Mouse (Mus musculus): Measurements from ENCODE around the gene Hexa.

Hexa gene

GRCm38 (mm10) chr9:59539441-59540137 lies at the start of gene Hexa, which contains the start of gene Tmem202:
TSS of gene Hexa (plus strand) at chr9:59539540.
TSS of gene Tmem202 (minus strand) at chr9:59539847.
- peak; percentile 88 for DNase-seq

GRCm38 (mm10) chr9:59508146-59508545 lies 31.2 kb upstream of the Hexa start:
- no peak for DNase-seq

GRCm38 (mm10) chr9:59512381-59512780 lies 27.0 kb upstream of the Hexa start:
- no peak for DNase-seq

GRCm38 (mm10) chr9:59515069-59515468 lies 24.3 kb upstream of the Hexa start:
- DNase-seq: no peak

GRCm38 (mm10) chr9:59517127-59517526 lies 22.2 kb upstream of the Hexa start:
- DNase-seq: no peak

GRCm38 (mm10) chr9:59518976-59519375 lies 20.4 kb upstream of the Hexa start:
- DNase-seq: peak; percentile 68

GRCm38 (mm10) chr9:59519396-59519795 lies 19.9 kb upstream of the Hexa start:
- no peak for DNase-seq

GRCm38 (mm10) chr9:59522906-59523305 lies 16.4 kb upstream of the Hexa start:
- DNase-seq: no peak

GRCm38 (mm10) chr9:59526727-59527126 lies 12.6 kb upstream of the Hexa start:
- no peak for DNase-seq

GRCm38 (mm10) chr9:59527580-59527979 lies 11.8 kb upstream of the Hexa start:
- DNase-seq: no peak

GRCm38 (mm10) chr9:59528274-59528673 lies 11.1 kb upstream of the Hexa start:
- no peak for DNase-seq

GRCm38 (mm10) chr9:59531645-59532044 lies 7.7 kb upstream of the Hexa start:
- no peak for DNase-seq

- DNase-seq: no peak
These were observed 5.9 kb upstream of the Hexa start for GRCm38 (mm10) chr9:59533422-59533821.

- no peak for DNase-seq
These were observed 5.5 kb upstream of the Hexa start for GRCm38 (mm10) chr9:59533889-59534288.

GRCm38 (mm10) chr9:59537651-59538050 lies 1.7 kb upstream of the Hexa start:
- no peak for DNase-seq

GRCm38 (mm10) chr9:59541617-59542016 lies 2.3 kb downstream of the Hexa start:
- no peak for DNase-seq

- no peak for DNase-seq
These were observed 3.5 kb downstream of the Hexa start for GRCm38 (mm10) chr9:59542766-59543324.

- no peak for DNase-seq
These were observed 5.4 kb downstream of the Hexa start for GRCm38 (mm10) chr9:59544739-59545138.

- DNase-seq: no peak
These were observed 8.5 kb downstream of the Hexa start for GRCm38 (mm10) chr9:59547869-59548268.

- no peak for DNase-seq
These were observed 9.7 kb downstream of the Hexa start for GRCm38 (mm10) chr9:59548961-59549487.

GRCm38 (mm10) chr9:59550077-59550476 lies 10.7 kb downstream of the Hexa start:
- DNase-seq: no peak

GRCm38 (mm10) chr9:59551017-59551416 lies 11.7 kb downstream of the Hexa start:
- DNase-seq: no peak

- DNase-seq: peak; percentile 55
These were observed 12.3 kb downstream of the Hexa start for GRCm38 (mm10) chr9:59551620-59552031.

- DNase-seq: no peak
These were observed 13.3 kb downstream of the Hexa start for GRCm38 (mm10) chr9:59552610-59553009.

Data from kidney, postnatal 10 days (tissue).